Mouse (Mus musculus): ENCODE measurements around the gene D2hgdh. TPM values are rescaled to one million over a fixed set of nuclear protein-coding genes. Genes with fewer than 3 reads are reported as not detected.

The D2hgdh gene
- polyA plus RNA-seq (2021; fragmentation: Nextera tagmentation), result 5.6 and 6.2 TPM in 2 replicates
- long read RNA-seq, experiment 1, transcript D2hgdh-202 (10 exons, 3,459 nt), result minor isoform, 14 of 42 reads
- long read RNA-seq, experiment 1, transcript D2hgdh-201 (10 exons, 3,232 nt), result major isoform, 18 of 42 reads
- long read RNA-seq, experiment 1, partial matches to known transcripts, result 6 of 42 reads
- long read RNA-seq, experiment 1, other reads (novel, unspliced or antisense), result 4 of 42 reads
- long read RNA-seq, experiment 2, partial matches to known transcripts, result 2 of 7 reads
- long read RNA-seq, experiment 2, other reads (novel, unspliced or antisense), result 1 of 7 reads

DNA sequence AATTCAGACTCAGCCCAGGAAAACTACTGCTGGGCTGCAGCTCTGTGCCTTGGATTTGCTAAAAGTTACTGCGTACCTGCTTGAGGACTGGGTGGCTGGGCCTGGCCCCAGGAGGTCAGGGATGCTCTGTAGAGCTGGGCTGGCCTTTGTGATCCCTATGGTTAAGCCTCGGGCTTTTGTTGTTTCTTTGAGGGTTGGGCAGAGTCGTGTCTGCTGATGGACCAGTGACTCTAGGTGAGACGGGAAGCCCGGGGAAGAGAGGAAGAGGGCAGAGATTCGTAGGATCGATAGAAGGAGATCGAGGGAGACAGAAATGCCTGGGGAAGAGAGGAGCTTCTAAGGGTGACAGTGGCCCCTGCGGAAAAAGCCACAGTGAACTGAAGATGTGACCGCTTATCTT, at the start of gene D2hgdh:
TSS of gene D2hgdh (plus strand) at position 301 of the 400 bp plus-strand sequence.

GRCm38 (mm10) chr1:93801741-93802238, 22.9 kb upstream of the D2hgdh start, which contains the start of gene Dtymk:
TSS of gene Dtymk (minus strand) at chr1:93801934.

GRCm38 (mm10) chr1:93803556-93804507, 20.9 kb upstream of the D2hgdh start, which contains the start of gene Ing5:
TSS of gene Ing5 (plus strand) at chr1:93803965.

GRCm38 (mm10) chr1:93861048-93861447, 36.3 kb downstream of the D2hgdh start, which contains the start of gene Gal3st2:
TSS of gene Gal3st2 (plus strand) at chr1:93861306.

Other genes with a start within 250 kb of the D2hgdh start
- gene Stk25, start 166.2 kb upstream of the D2hgdh start, polyA plus RNA-seq (2021; fragmentation: Nextera tagmentation), result 205 and 327 TPM in 2 replicates
- 94.0 and 95.8 TPM in 2 replicates for gene Bok, start 139.2 kb upstream of the D2hgdh start, polyA plus RNA-seq (2021; fragmentation: Nextera tagmentation)
- gene Atg4b, start 73.4 kb upstream of the D2hgdh start, polyA plus RNA-seq (2021; fragmentation: Nextera tagmentation), result 29.1 and 43.9 TPM in 2 replicates
- gene Thap4, start 70.0 kb upstream of the D2hgdh start, polyA plus RNA-seq (2021; fragmentation: Nextera tagmentation), result 13.3 and 17.3 TPM in 2 replicates
- gene Dtymk, start 23.0 kb upstream of the D2hgdh start, polyA plus RNA-seq (2021; fragmentation: Nextera tagmentation), result 67.2 and 82.9 TPM in 2 replicates
- gene Ing5, start 20.9 kb upstream of the D2hgdh start, polyA plus RNA-seq (2021; fragmentation: Nextera tagmentation), result 5.3 and 7.7 TPM in 2 replicates
- gene Gal3st2, start 36.4 kb downstream of the D2hgdh start, polyA plus RNA-seq (2021; fragmentation: Nextera tagmentation), result 0.06 TPM in 1 of 2 replicates, not detected in the other
- gene Gal3st2b, start 93.4 kb downstream of the D2hgdh start, polyA plus RNA-seq (2021; fragmentation: Nextera tagmentation), result not detected in 2 replicates
- gene Gal3st2c, start 165.6 kb downstream of the D2hgdh start, polyA plus RNA-seq (2021; fragmentation: Nextera tagmentation), result not detected in 2 replicates
- 3.5 and 4.6 TPM in 2 replicates for gene Neu4, start 195.5 kb downstream of the D2hgdh start, polyA plus RNA-seq (2021; fragmentation: Nextera tagmentation)
- 0.16 TPM in 1 of 2 replicates, not detected in the other for gene Pdcd1, start 227.6 kb downstream of the D2hgdh start, polyA plus RNA-seq (2021; fragmentation: Nextera tagmentation)